Mouse (Mus musculus) CH12.LX (cell line): ENCODE measurements around the gene Socs3. TPM values are rescaled to one million over a fixed set of nuclear protein-coding genes. Genes with fewer than 3 reads are reported as not detected.

Experiments
- DNase-seq: peaks from one replicate; pipeline ENCODE4 v3.0.0-alpha.2; 2013; ENCODE audit errors: extremely low read depth
- H3K27ac ChIP-seq: 2 replicates; pipeline ENCODE4 v1.5.1; 2012; ENCODE audit warnings: low read depth, mild to moderate bottlenecking, control low read depth, moderate library complexity; ENCODE audit not compliant: insufficient read depth
- H3K27me3 ChIP-seq: replicated peaks from 2 replicates; pipeline ENCODE3; 2012; ENCODE audit warnings: inconsistent platforms
- H3K36me3 ChIP-seq, 2 experiments: replicated peaks in 1 of 2; 2 replicates each; pipeline versions ENCODE3 to v1.6.1; 2012; ENCODE audit warnings: inconsistent platforms in 1 of 2, low read length in 1 of 2, mild to moderate bottlenecking in 1 of 2, mixed read lengths in 1 of 2, moderate library complexity in 1 of 2; ENCODE audit not compliant: control insufficient read depth in 1 of 2, insufficient read depth in 1 of 2
- H3K4me1 ChIP-seq, 2 experiments: 2 replicates each; pipeline ENCODE4 v1.6.1; 2012; ENCODE audit warnings: inconsistent platforms in 1 of 2, moderate library complexity in 1 of 2; ENCODE audit not compliant: insufficient read depth in 2 of 2, control insufficient read depth in 1 of 2
- H3K4me2 ChIP-seq: 2 replicates; pipeline ENCODE4 v1.6.1; 2012; ENCODE audit warnings: low read depth, mild to moderate bottlenecking, control low read depth; ENCODE audit not compliant: poor library complexity, insufficient read depth, severe bottlenecking
- H3K4me3 ChIP-seq, 3 experiments: fragments of 150-350 bp in 1 of 3; sonication (generic) in 1 of 3; replicated peaks in 1 of 3; 2 replicates each; pipeline versions ENCODE3 to v1.5.1; 2011 to 2012; ENCODE audit warnings: low read depth in 2 of 3, low read length in 2 of 3, mild to moderate bottlenecking in 2 of 3, moderate library complexity in 2 of 3, control low read depth in 1 of 3, improper control_type of control experiment in 1 of 3, inconsistent platforms in 1 of 3, mixed read lengths in 1 of 3; ENCODE audit not compliant: poor library complexity in 1 of 3
- H3K79me2 ChIP-seq: replicated peaks from 2 replicates; pipeline ENCODE4 v1.6.1; 2012; ENCODE audit warnings: mild to moderate bottlenecking, moderate library complexity; ENCODE audit not compliant: control insufficient read depth, poor library complexity, insufficient read depth, severe bottlenecking; ENCODE audit errors: extremely low read depth
- H3K9ac ChIP-seq: 2 replicates; pipeline ENCODE4 v1.6.1; 2012; ENCODE audit warnings: low read depth, mild to moderate bottlenecking, control low read depth, moderate library complexity; ENCODE audit not compliant: insufficient read depth
- H3K9me3 ChIP-seq: replicated peaks from 2 replicates; pipeline ENCODE3; 2012; ENCODE audit warnings: low read length, inconsistent platforms, mixed read lengths
- BHLHE40 ChIP-seq: IDR thresholded peaks from 2 replicates; pipeline ENCODE4 v1.6.1; 2011; ENCODE audit warnings: mild to moderate bottlenecking, low read depth, low read length, improper control_type of control experiment
- CHD1 ChIP-seq: IDR thresholded peaks from 2 replicates; pipeline ENCODE4 v1.6.1; 2012; ENCODE audit warnings: low read depth, low read length, improper control_type of control experiment, inconsistent platforms
- CHD2 ChIP-seq: IDR thresholded peaks from 2 replicates; pipeline ENCODE4 v1.6.1; 2011; ENCODE audit warnings: low read length, improper control_type of control experiment
- EP300 ChIP-seq: IDR thresholded peaks from 2 replicates; pipeline ENCODE4 v1.6.1; 2011; ENCODE audit warnings: low read length, improper control_type of control experiment
- KAT2A ChIP-seq: IDR thresholded peaks from 2 replicates; pipeline ENCODE4 v1.6.1; 2012; ENCODE audit warnings: low read length, improper control_type of control experiment, inconsistent platforms; ENCODE audit not compliant: insufficient replicate concordance
- NRF1 ChIP-seq: IDR thresholded peaks from 2 replicates; pipeline ENCODE4 v1.6.1; 2014; ENCODE audit warnings: low read depth, mild to moderate bottlenecking, inconsistent platforms, low read length, improper control_type of control experiment, moderate library complexity
- ZKSCAN1 ChIP-seq: IDR thresholded peaks from 2 replicates; pipeline ENCODE4 v1.6.1; 2012; ENCODE audit warnings: low read depth, inconsistent platforms, low read length, improper control_type of control experiment, borderline replicate concordance
- ZMIZ1 ChIP-seq: IDR thresholded peaks from 2 replicates; pipeline ENCODE4 v1.6.1; 2012; ENCODE audit warnings: low read depth, mild to moderate bottlenecking, inconsistent platforms, low read length, improper control_type of control experiment
- dilution Hi-C: fragments of 300-500 bp; cut with MboI; formaldehyde crosslinking; loops from 2 replicates; pipeline ENCODE4 v1.14.3; 2020; ENCODE audit warnings: low sequenced_read_pairs; ENCODE audit not compliant: extremely low pct_unique_long_range_greater_than_20kb, extremely low pct_ligation_motif_present
- in situ Hi-C: fragments of 300-500 bp; cut with MboI; formaldehyde crosslinking; loops from 3 replicates; pipeline ENCODE4 v1.14.3; 2019; ENCODE audit warnings: low sequenced_read_pairs, low pct_ligation_motif_present, low pct_unique_long_range_greater_than_20kb, mixed read lengths
- polyA plus RNA-seq: library from polyadenylated mRNA; unstranded; fragments of >175 nt; gene quantifications from 2 replicates; pipeline ENCODE4 v1.2.1, GENCODE M21; 2012; ENCODE audit warnings: low read depth; ENCODE audit not compliant: insufficient read length
- total RNA-seq, 2 experiments: library from RNA; depleted of rRNA; stranded (reverse); fragments of 300-350 nt in 1 of 2; fragments of >200 nt in 1 of 2; gene quantifications; 2 replicates each; pipeline ENCODE4 v1.2.3; 2012 to 2014

Socs3 gene
- total and polyA plus RNA-seq, 3 experiments = 0.83 to 4.7 (median 1.2) TPM

- H3K36me3 ChIP-seq = no peaks in the 10 kb centered on the region
- H3K79me2 ChIP-seq = no peaks in the 10 kb centered on the region
- no peaks in the 10 kb centered on the region for H3K9me3 ChIP-seq
- H3K9ac ChIP-seq = no peak overlapping the region
- TF ChIP-seq CHD1 = no peak
- TF ChIP-seq EP300 = no peak
- no peak for TF ChIP-seq ZKSCAN1
- no peak for TF ChIP-seq NRF1
- no peak overlapping the region for H3K4me2 ChIP-seq
- in situ Hi-C loops (no loop called here), dilution Hi-C loops (no loop called here)
- DNase-seq = no peak
- no peak overlapping the region for H3K4me3 ChIP-seq
- peaks cover 2 to 22% of the 10 kb centered on the region in 2 experiments; a peak in 2 of 4 replicates for H3K4me1 ChIP-seq
- H3K27ac ChIP-seq = no peak overlapping the region
- H3K27me3 ChIP-seq = peaks cover 40% of the 10 kb centered on the region
Measured at GRCm38 (mm10) chr11:117939004-117939730, 30.7 kb downstream of the Socs3 start.

- in situ Hi-C loops = no loop called here
- DNase-seq = no peak
- Histone ChIP-seq H3K4me1 (peaks cover 6 to 19% of the 10 kb centered on the region in 2 experiments), H3K27ac (no peak overlapping the region), H3K4me2 (no peak overlapping the region), H3K79me2 (no peaks in the 10 kb centered on the region), H3K9ac (no peak overlapping the region), H3K9me3 (no peaks in the 10 kb centered on the region), H3K4me3 (no peak overlapping the region), H3K36me3 (no peaks in the 10 kb centered on the region), H3K27me3 (peaks cover 40% of the 10 kb centered on the region)
- dilution Hi-C loops = no loop called here
- TF ChIP-seq ZMIZ1 (no peak), BHLHE40 (peak; percentile 33; the same call in 1 of the 2 replicates)
Measured at GRCm38 (mm10) chr11:117936202-117936601, 33.6 kb downstream of the Socs3 start.

- dilution Hi-C loops (no loop called here), in situ Hi-C loops (no loop called here)
- no peak overlapping the region for H3K9ac ChIP-seq
- no peak overlapping the region for H3K27ac ChIP-seq
- H3K4me2 ChIP-seq = no peak overlapping the region
- H3K4me1 ChIP-seq = peaks cover 6 to 18% of the 10 kb centered on the region in 2 experiments
- H3K9me3 ChIP-seq = no peaks in the 10 kb centered on the region
- no peak for DNase-seq
- H3K36me3 ChIP-seq = no peaks in the 10 kb centered on the region
- H3K4me3 ChIP-seq = no peak overlapping the region
- no peaks in the 10 kb centered on the region for H3K79me2 ChIP-seq
- TF ChIP-seq KAT2A (no peak), CHD1 (no peak), CHD2 (no peak)
- peaks cover 38% of the 10 kb centered on the region for H3K27me3 ChIP-seq
Measured at GRCm38 (mm10) chr11:117935616-117936015, 34.2 kb downstream of the Socs3 start.
